Mouse (Mus musculus): ENCODE measurements around the gene Mplkip. TPM values are rescaled to one million over a fixed set of nuclear protein-coding genes. Genes with fewer than 3 reads are reported as not detected.

Mplkip gene
- polyA plus RNA-seq, 1 experiment from 2014 or later, result 17.4 TPM

GRCm38 (mm10) chr13:17705188-17705826, 10.3 kb downstream of the Mplkip start:
- ATAC-seq, result no peak
- no peaks in the 10 kb centered on the region for H3K36me3 ChIP-seq (replicated peaks; ENCODE audit: insufficient read depth, low read length)
- WGBS (ENCODE audit: insufficient replicate concordance), result 82% methylated on average over 6 of the region's 6 CpGs
- H3K9ac ChIP-seq (replicated peaks), result no peak overlapping the region
- H3K4me2 ChIP-seq (ENCODE audit: low read depth, low read length), result no peak overlapping the region
- no peak overlapping the region for H3K4me3 ChIP-seq (ENCODE audit: low read depth, low read length)
- no peaks in the 10 kb centered on the region for H3K27me3 ChIP-seq (ENCODE audit: insufficient read depth, low read length)
- H3K27ac ChIP-seq (ENCODE audit: low read depth), result no peak overlapping the region
- TF ChIP-seq CTCF (IDR thresholded peaks at IDR 0.05; ENCODE audit: low read depth), result no peak
- TF ChIP-seq EP300 (IDR thresholded peaks at IDR 0.05; ENCODE audit: low read depth), result no peak
- no peak for DNase-seq
- H3K9me3 ChIP-seq (ENCODE audit: low read length), result no peaks in the 10 kb centered on the region
- H3K4me1 ChIP-seq (ENCODE audit: insufficient read depth), result peaks cover 3% of the 10 kb centered on the region; the same call in 1 of the 2 replicates

- H3K36me3 ChIP-seq (replicated peaks; ENCODE audit: insufficient read depth, low read length), result no peaks in the 10 kb centered on the region
- H3K4me3 ChIP-seq (ENCODE audit: low read depth, low read length), result no peak overlapping the region
- H3K4me2 ChIP-seq (ENCODE audit: low read depth, low read length), result no peak overlapping the region
- H3K9ac ChIP-seq (replicated peaks), result no peak overlapping the region
- no peak overlapping the region for H3K27ac ChIP-seq (ENCODE audit: low read depth)
- 78% methylated on average over 5 of the region's 5 CpGs for WGBS (ENCODE audit: insufficient replicate concordance)
- H3K27me3 ChIP-seq (ENCODE audit: insufficient read depth, low read length), result no peaks in the 10 kb centered on the region
- no peak for ATAC-seq
- no peak for DNase-seq
- H3K9me3 ChIP-seq (ENCODE audit: low read length), result no peaks in the 10 kb centered on the region
- TF ChIP-seq EP300 (IDR thresholded peaks at IDR 0.05; ENCODE audit: low read depth) (no peak), CTCF (IDR thresholded peaks at IDR 0.05; ENCODE audit: low read depth) (no peak)
- H3K4me1 ChIP-seq (ENCODE audit: insufficient read depth), result no peaks in the 10 kb centered on the region
These were observed 13.9 kb downstream of the Mplkip start for GRCm38 (mm10) chr13:17708784-17709311.

- no peak for DNase-seq
- ATAC-seq, result peak; percentile 75
- Histone ChIP-seq H3K9me3 (ENCODE audit: low read length) (no peaks in the 10 kb centered on the region), H3K4me3 (ENCODE audit: low read depth, low read length) (no peak overlapping the region), H3K9ac (replicated peaks) (no peak overlapping the region), H3K4me2 (ENCODE audit: low read depth, low read length) (no peak overlapping the region), H3K4me1 (ENCODE audit: insufficient read depth) (0 out of 2 replicates have a peak, but pooled peaks cover 4% of the 10 kb centered on the region), H3K27me3 (ENCODE audit: insufficient read depth, low read length) (no peaks in the 10 kb centered on the region), H3K36me3 (replicated peaks; ENCODE audit: insufficient read depth, low read length) (peaks cover 40% of the 10 kb centered on the region), H3K27ac (ENCODE audit: low read depth) (peak overlapping the region; percentile 74; the same call in 1 of the 2 replicates)
- 70% methylated on average over 1 of the region's 1 CpGs for WGBS (ENCODE audit: insufficient replicate concordance)
- no peak for TF ChIP-seq EP300 (IDR thresholded peaks at IDR 0.05; ENCODE audit: low read depth)
- no peak for TF ChIP-seq CTCF (IDR thresholded peaks at IDR 0.05; ENCODE audit: low read depth)
These were observed 22.4 kb downstream of the Mplkip start for GRCm38 (mm10) chr13:17717357-17717756.

- ATAC-seq, result no peak
- 79% methylated on average over 4 of the region's 4 CpGs for WGBS (ENCODE audit: insufficient replicate concordance)
- no peak for TF ChIP-seq CTCF (IDR thresholded peaks at IDR 0.05; ENCODE audit: low read depth)
- no peak for TF ChIP-seq EP300 (IDR thresholded peaks at IDR 0.05; ENCODE audit: low read depth)
These were observed 32.9 kb downstream of the Mplkip start for GRCm38 (mm10) chr13:17727922-17728321.

GRCm38 (mm10) chr13:17728798-17729197, 33.8 kb downstream of the Mplkip start:
- 80% methylated on average over 3 of the region's 3 CpGs for WGBS (ENCODE audit: insufficient replicate concordance)
- ATAC-seq (no peak), DNase-seq (no peak)
- no peak for TF ChIP-seq CTCF (IDR thresholded peaks at IDR 0.05; ENCODE audit: low read depth)
- no peak for TF ChIP-seq EP300 (IDR thresholded peaks at IDR 0.05; ENCODE audit: low read depth)
- H3K36me3 ChIP-seq (replicated peaks; ENCODE audit: insufficient read depth, low read length), result peaks cover 20% of the 10 kb centered on the region
- no peak overlapping the region for H3K9ac ChIP-seq (replicated peaks)
- H3K27ac ChIP-seq (ENCODE audit: low read depth), result no peak overlapping the region
- H3K9me3 ChIP-seq (ENCODE audit: low read length), result no peaks in the 10 kb centered on the region
- no peaks in the 10 kb centered on the region for H3K27me3 ChIP-seq (ENCODE audit: insufficient read depth, low read length)
- no peak overlapping the region for H3K4me2 ChIP-seq (ENCODE audit: low read depth, low read length)
- H3K4me3 ChIP-seq (ENCODE audit: low read depth, low read length), result no peak overlapping the region
- H3K4me1 ChIP-seq (ENCODE audit: insufficient read depth), result no peaks in the 10 kb centered on the region

More at GRCm38 (mm10) chr13:17727922-17728321, 32.9 kb downstream of the Mplkip start:
- Histone ChIP-seq H3K4me2 (ENCODE audit: low read depth, low read length) (no peak overlapping the region), H3K4me3 (ENCODE audit: low read depth, low read length) (no peak overlapping the region), H3K9me3 (ENCODE audit: low read length) (no peaks in the 10 kb centered on the region), H3K36me3 (replicated peaks; ENCODE audit: insufficient read depth, low read length) (peaks cover 22% of the 10 kb centered on the region), H3K27ac (ENCODE audit: low read depth) (no peak overlapping the region), H3K9ac (replicated peaks) (no peak overlapping the region), H3K4me1 (ENCODE audit: insufficient read depth) (no peaks in the 10 kb centered on the region), H3K27me3 (ENCODE audit: insufficient read depth, low read length) (no peaks in the 10 kb centered on the region)
- no peak for DNase-seq

MicroRNAs within 50 kb of the gene (microRNA counts, 519-probe panel; counts per million panel counts)
- not detected for microRNA mmu-miR-466i

Small RNAs within 50 kb of the gene (microRNA-seq; reads per million reads assigned to microRNA genes)
- gene Mir466i, result not detected

Other genes with a start within 250 kb of the Mplkip start
- gene Sugct, start 361 bp downstream of the Mplkip start, polyA plus RNA-seq (2015; fragmentation: Nextera tagmentation; extraction: Ambion mirVana), result 14.0 and 16.3 TPM in 2 replicates
- 5.0 and 6.6 TPM in 2 replicates for gene Cdk13, start 109.9 kb downstream of the Mplkip start, polyA plus RNA-seq (2015; fragmentation: Nextera tagmentation; extraction: Ambion mirVana)
- 25.6 and 29.3 TPM in 2 replicates for gene Rala, start 249.0 kb downstream of the Mplkip start, polyA plus RNA-seq (2015; fragmentation: Nextera tagmentation; extraction: Ambion mirVana)

Measured in liver, postnatal 0 days (tissue).